Mouse (Mus musculus): Measurements from ENCODE around the gene Sstr2. TPM values are rescaled to one million over a fixed set of nuclear protein-coding genes. Genes with fewer than 3 reads are reported as not detected.

The Sstr2 gene
- polyA plus RNA-seq, 1 experiment: not detected

GRCm38 (mm10) chr11:113600526-113601245 is 18.5 kb upstream of the Sstr2 start:
- Histone ChIP-seq H3K4me1 (ENCODE audit: control insufficient read depth) (no peaks in the 10 kb centered on the region), H3K4me3 (replicated peaks) (no peak overlapping the region), H3K36me3 (ENCODE audit: control insufficient read depth) (no peaks in the 10 kb centered on the region), H3K27me3 (ENCODE audit: control insufficient read depth) (no peaks in the 10 kb centered on the region), H3K9me3 (ENCODE audit: control insufficient read depth, low read length) (peaks cover 3% of the 10 kb centered on the region; the same call in 1 of the 2 replicates)
- no peak for TF ChIP-seq TAL1 (IDR thresholded peaks at IDR 0.05; ENCODE audit: low read length)
- no peak for TF ChIP-seq GATA1 (IDR thresholded peaks at IDR 0.05; ENCODE audit: low read length)

GRCm38 (mm10) chr11:113601616-113602343 is 17.4 kb upstream of the Sstr2 start:
- H3K9me3 ChIP-seq (ENCODE audit: control insufficient read depth, low read length): peaks cover 6% of the 10 kb centered on the region
- H3K4me3 ChIP-seq (replicated peaks): no peak overlapping the region
- no peaks in the 10 kb centered on the region for H3K36me3 ChIP-seq (ENCODE audit: control insufficient read depth)
- no peaks in the 10 kb centered on the region for H3K27me3 ChIP-seq (ENCODE audit: control insufficient read depth)
- TF ChIP-seq TAL1 (IDR thresholded peaks at IDR 0.05; ENCODE audit: low read length) (no peak), GATA1 (IDR thresholded peaks at IDR 0.05; ENCODE audit: low read length) (no peak)
- no peaks in the 10 kb centered on the region for H3K4me1 ChIP-seq (ENCODE audit: control insufficient read depth)

GRCm38 (mm10) chr11:113607556-113607955 is 11.6 kb upstream of the Sstr2 start:
- H3K9me3 ChIP-seq (ENCODE audit: control insufficient read depth, low read length): peaks cover 12% of the 10 kb centered on the region
- TF ChIP-seq TAL1 (IDR thresholded peaks at IDR 0.05; ENCODE audit: low read length): no peak
- no peaks in the 10 kb centered on the region for H3K27me3 ChIP-seq (ENCODE audit: control insufficient read depth)
- H3K36me3 ChIP-seq (ENCODE audit: control insufficient read depth): no peaks in the 10 kb centered on the region
- H3K4me1 ChIP-seq (ENCODE audit: control insufficient read depth): no peaks in the 10 kb centered on the region
- no peak overlapping the region for H3K4me3 ChIP-seq (replicated peaks)

- H3K9me3 ChIP-seq (ENCODE audit: control insufficient read depth, low read length): peaks cover 9% of the 10 kb centered on the region
- no peak overlapping the region for H3K4me3 ChIP-seq (replicated peaks)
- TF ChIP-seq TAL1 (IDR thresholded peaks at IDR 0.05; ENCODE audit: low read length) (no peak), GATA1 (IDR thresholded peaks at IDR 0.05; ENCODE audit: low read length) (no peak)
- H3K36me3 ChIP-seq (ENCODE audit: control insufficient read depth): no peaks in the 10 kb centered on the region
- no peaks in the 10 kb centered on the region for H3K4me1 ChIP-seq (ENCODE audit: control insufficient read depth)
- H3K27me3 ChIP-seq (ENCODE audit: control insufficient read depth): no peaks in the 10 kb centered on the region
These were observed 9.6 kb upstream of the Sstr2 start for GRCm38 (mm10) chr11:113609581-113609980.

GRCm38 (mm10) chr11:113610266-113610665 is 8.9 kb upstream of the Sstr2 start:
- no peaks in the 10 kb centered on the region for H3K27me3 ChIP-seq (ENCODE audit: control insufficient read depth)
- H3K4me1 ChIP-seq (ENCODE audit: control insufficient read depth): no peaks in the 10 kb centered on the region
- H3K4me3 ChIP-seq (replicated peaks): no peak overlapping the region
- TF ChIP-seq GATA1 (IDR thresholded peaks at IDR 0.05; ENCODE audit: low read length) (no peak), TAL1 (IDR thresholded peaks at IDR 0.05; ENCODE audit: low read length) (no peak)
- peaks cover 9% of the 10 kb centered on the region for H3K9me3 ChIP-seq (ENCODE audit: control insufficient read depth, low read length)
- no peaks in the 10 kb centered on the region for H3K36me3 ChIP-seq (ENCODE audit: control insufficient read depth)

- Histone ChIP-seq H3K4me1 (ENCODE audit: control insufficient read depth) (no peaks in the 10 kb centered on the region), H3K27me3 (ENCODE audit: control insufficient read depth) (no peaks in the 10 kb centered on the region), H3K9me3 (ENCODE audit: control insufficient read depth, low read length) (peaks cover 6% of the 10 kb centered on the region; the same call in 1 of the 2 replicates), H3K4me3 (replicated peaks) (no peak overlapping the region), H3K36me3 (ENCODE audit: control insufficient read depth) (no peaks in the 10 kb centered on the region)
- no peak for TF ChIP-seq TAL1 (IDR thresholded peaks at IDR 0.05; ENCODE audit: low read length)
- no peak for TF ChIP-seq GATA1 (IDR thresholded peaks at IDR 0.05; ENCODE audit: low read length)
These were observed 8.0 kb upstream of the Sstr2 start for GRCm38 (mm10) chr11:113611112-113611646.

- Histone ChIP-seq H3K27me3 (ENCODE audit: control insufficient read depth) (no peaks in the 10 kb centered on the region), H3K4me3 (replicated peaks) (no peak overlapping the region), H3K4me1 (ENCODE audit: control insufficient read depth) (no peaks in the 10 kb centered on the region), H3K9me3 (ENCODE audit: control insufficient read depth, low read length) (0 out of 2 replicates have a peak, but pooled peaks cover 4% of the 10 kb centered on the region), H3K36me3 (ENCODE audit: control insufficient read depth) (no peaks in the 10 kb centered on the region)
- TF ChIP-seq GATA1 (IDR thresholded peaks at IDR 0.05; ENCODE audit: low read length) (no peak), TAL1 (IDR thresholded peaks at IDR 0.05; ENCODE audit: low read length) (no peak)
These were observed 7.2 kb upstream of the Sstr2 start for GRCm38 (mm10) chr11:113611664-113612611.

- Histone ChIP-seq H3K4me1 (ENCODE audit: control insufficient read depth) (no peaks in the 10 kb centered on the region; the same call in 1 of the 2 replicates), H3K4me3 (replicated peaks) (no peak overlapping the region), H3K9me3 (ENCODE audit: control insufficient read depth, low read length) (no peaks in the 10 kb centered on the region), H3K27me3 (ENCODE audit: control insufficient read depth) (peaks cover 19% of the 10 kb centered on the region), H3K36me3 (ENCODE audit: control insufficient read depth) (no peaks in the 10 kb centered on the region)
- no peak for TF ChIP-seq TAL1 (IDR thresholded peaks at IDR 0.05; ENCODE audit: low read length)
- no peak for TF ChIP-seq GATA1 (IDR thresholded peaks at IDR 0.05; ENCODE audit: low read length)
These were observed 4.7 kb upstream of the Sstr2 start for GRCm38 (mm10) chr11:113614476-113614875.

Measured in erythroblast, embryonic 14.5 days (primary cell).